Mouse (Mus musculus): ENCODE data around the gene Camk1d. TPM values are rescaled to one million over a fixed set of nuclear protein-coding genes. Genes with fewer than 3 reads are reported as not detected.

Camk1d gene
- polyA plus RNA-seq, 2 experiments = 4.9 to 7.7 TPM

DNA sequence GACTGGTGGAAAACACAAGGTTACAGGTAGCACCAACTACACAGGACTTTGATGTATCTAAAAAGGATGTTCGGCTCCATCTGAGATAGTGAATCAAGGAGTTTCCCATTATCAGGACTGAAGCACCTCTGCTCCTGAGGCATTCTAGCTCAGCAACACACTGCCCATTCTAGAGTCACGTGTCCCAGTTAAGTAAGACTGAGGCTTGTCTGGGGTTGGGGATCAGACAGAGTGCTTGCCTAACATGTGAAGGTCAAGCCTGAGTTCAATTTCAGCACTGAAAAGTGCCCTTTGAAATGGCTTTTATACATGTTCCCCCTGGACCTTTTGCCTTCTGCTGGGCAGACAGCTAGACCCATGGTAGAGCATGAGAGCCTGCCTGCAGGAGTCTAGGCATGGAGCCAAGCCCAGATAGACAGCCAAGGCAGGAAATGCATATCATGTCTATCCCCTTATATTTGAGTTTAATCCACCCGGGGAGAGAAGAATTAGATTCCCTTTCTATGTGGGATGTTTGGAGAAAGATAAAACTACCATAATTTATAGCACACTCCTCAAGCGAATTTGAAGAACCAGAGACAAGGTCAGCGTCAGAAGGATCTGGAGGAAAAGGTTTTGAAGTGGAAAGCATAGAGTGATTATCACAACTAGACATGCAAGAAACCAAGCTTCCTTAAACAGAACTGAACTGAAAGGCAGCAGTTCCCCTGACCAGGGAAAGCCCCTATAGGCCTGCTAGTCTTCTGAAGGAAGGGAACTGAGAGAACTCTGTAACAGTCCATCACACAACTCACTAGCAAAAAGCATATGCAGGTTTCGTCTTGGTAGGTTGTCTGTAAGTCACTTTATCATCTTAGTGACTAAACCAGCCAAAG is 296.9 kb downstream of the Camk1d start:
- TF ChIP-seq POLR2A (IDR thresholded peaks at IDR 0.05; ENCODE audit: borderline replicate concordance, extremely low read depth, insufficient read depth, insufficient read length) = no peak
- DNase-seq (ENCODE audit: low spot score) = peak; percentile 25
- Histone ChIP-seq H3K36me3 (ENCODE audit: control insufficient read depth, insufficient read depth, low read length) (no peaks in the 10 kb centered on the region), H3K27ac (replicated peaks; ENCODE audit: low read depth, low read length) (no peak overlapping the region), H3K4me3 (replicated peaks; ENCODE audit: low read length) (no peak overlapping the region), H3K9ac (ENCODE audit: low read depth, low read length, severe bottlenecking) (no peak overlapping the region), H3K4me2 (replicated peaks; ENCODE audit: low read depth, low read length, severe bottlenecking) (no peak overlapping the region), H3K27me3 (ENCODE audit: control insufficient read depth, insufficient read depth, low read length) (no peaks in the 10 kb centered on the region), H3K9me3 (ENCODE audit: control insufficient read depth, low read length) (no peaks in the 10 kb centered on the region), H3K4me1 (ENCODE audit: control insufficient read depth, insufficient read depth, low read length) (0 out of 2 replicates have a peak, but pooled peaks cover 2% of the 10 kb centered on the region)
- WGBS = 68% methylated on average over 6 of the region's 6 CpGs
- ATAC-seq (ENCODE audit: low FRiP score, low read depth) = no peak

DNA sequence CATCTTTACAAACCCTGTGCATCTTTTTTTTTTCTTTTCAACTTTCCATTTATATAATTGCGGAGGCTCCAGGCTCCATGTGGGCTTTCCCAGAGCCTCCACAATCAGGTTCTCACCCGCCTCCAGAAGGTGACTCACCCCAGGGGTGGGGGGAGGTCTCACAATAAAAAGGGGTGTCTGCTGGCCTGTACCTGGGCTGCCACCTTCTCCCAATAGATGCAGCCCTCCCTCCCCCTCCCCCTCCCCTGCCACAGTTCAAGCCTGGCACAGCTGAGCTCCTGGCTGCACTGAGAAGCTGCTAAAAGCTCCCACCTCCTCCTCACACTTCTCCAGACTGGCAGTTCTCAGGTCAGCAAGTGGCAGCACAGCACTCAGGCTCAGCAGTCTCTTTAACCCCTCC is 302.5 kb downstream of the Camk1d start:
- WGBS = 36% methylated on average over 2 of the region's 2 CpGs
- no peaks in the 10 kb centered on the region for H3K4me1 ChIP-seq (ENCODE audit: control insufficient read depth, insufficient read depth, low read length)
- no peak overlapping the region for H3K4me2 ChIP-seq (replicated peaks; ENCODE audit: low read depth, low read length, severe bottlenecking)
- ATAC-seq (ENCODE audit: low FRiP score, low read depth) (no peak), DNase-seq (ENCODE audit: low spot score) (no peak)
- no peaks in the 10 kb centered on the region for H3K36me3 ChIP-seq (ENCODE audit: control insufficient read depth, insufficient read depth, low read length)
- no peaks in the 10 kb centered on the region for H3K9me3 ChIP-seq (ENCODE audit: control insufficient read depth, low read length)
- H3K4me3 ChIP-seq (replicated peaks; ENCODE audit: low read length) = no peak overlapping the region
- H3K27me3 ChIP-seq (ENCODE audit: control insufficient read depth, insufficient read depth, low read length) = no peaks in the 10 kb centered on the region
- H3K9ac ChIP-seq (ENCODE audit: low read depth, low read length, severe bottlenecking) = no peak overlapping the region
- no peak overlapping the region for H3K27ac ChIP-seq (replicated peaks; ENCODE audit: low read depth, low read length)
- no peak for TF ChIP-seq POLR2A (IDR thresholded peaks at IDR 0.05; ENCODE audit: borderline replicate concordance, extremely low read depth, insufficient read depth, insufficient read length)

DNA sequence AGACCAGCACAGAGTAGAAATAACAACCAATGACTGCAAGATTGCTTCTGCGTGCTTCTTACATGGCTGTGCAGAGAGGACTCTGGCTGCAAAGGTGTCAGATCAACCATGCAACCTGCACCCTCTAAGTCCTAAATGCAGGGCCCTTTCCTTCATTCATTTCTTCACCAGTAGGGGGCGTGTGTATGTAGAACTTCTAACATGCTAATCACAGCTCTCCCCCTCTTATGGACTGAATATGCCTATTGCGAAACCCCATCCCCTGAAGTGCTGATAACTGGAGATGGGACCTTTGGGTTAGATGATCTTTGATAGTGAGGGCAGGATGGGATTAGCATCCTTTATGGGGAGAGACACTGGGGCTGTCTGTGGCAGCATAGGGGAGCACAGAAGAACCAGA is 310.5 kb downstream of the Camk1d start:
- DNase-seq (ENCODE audit: low spot score) (no peak), ATAC-seq (ENCODE audit: low FRiP score, low read depth) (no peak)
- 63% methylated on average over 3 of the region's 3 CpGs for WGBS
- Histone ChIP-seq H3K4me2 (replicated peaks; ENCODE audit: low read depth, low read length, severe bottlenecking) (no peak overlapping the region), H3K4me3 (replicated peaks; ENCODE audit: low read length) (no peak overlapping the region), H3K27ac (replicated peaks; ENCODE audit: low read depth, low read length) (no peak overlapping the region), H3K4me1 (ENCODE audit: control insufficient read depth, insufficient read depth, low read length) (no peaks in the 10 kb centered on the region), H3K36me3 (ENCODE audit: control insufficient read depth, insufficient read depth, low read length) (no peaks in the 10 kb centered on the region), H3K9me3 (ENCODE audit: control insufficient read depth, low read length) (no peaks in the 10 kb centered on the region), H3K27me3 (ENCODE audit: control insufficient read depth, insufficient read depth, low read length) (no peaks in the 10 kb centered on the region), H3K9ac (ENCODE audit: low read depth, low read length, severe bottlenecking) (no peak overlapping the region)
- TF ChIP-seq POLR2A (IDR thresholded peaks at IDR 0.05; ENCODE audit: borderline replicate concordance, extremely low read depth, insufficient read depth, insufficient read length) = no peak

DNA sequence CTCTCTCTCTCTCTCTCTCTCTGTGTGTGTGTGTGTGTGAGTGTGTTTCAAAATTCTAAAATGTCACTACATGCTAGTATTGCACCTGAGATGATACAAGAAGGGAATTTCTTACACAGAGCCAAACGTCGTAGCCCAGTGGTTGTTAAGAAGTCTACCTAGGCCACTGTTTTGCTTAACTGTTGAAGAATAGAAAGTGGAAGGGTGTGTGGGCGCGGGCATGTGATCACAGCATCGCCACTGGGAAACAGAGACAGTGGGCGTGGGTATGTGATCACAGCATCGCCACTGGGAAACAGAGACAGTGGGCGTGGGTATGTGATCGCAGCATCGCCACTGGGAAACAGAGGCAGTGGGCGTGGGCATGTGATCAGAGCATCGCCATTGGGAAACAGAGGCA is 312.3 kb downstream of the Camk1d start:
- no peak for DNase-seq (ENCODE audit: low spot score)
- ATAC-seq (ENCODE audit: low FRiP score, low read depth) = no peak
- Histone ChIP-seq H3K4me1 (ENCODE audit: control insufficient read depth, insufficient read depth, low read length) (no peaks in the 10 kb centered on the region), H3K27ac (replicated peaks; ENCODE audit: low read depth, low read length) (no peak overlapping the region), H3K4me2 (replicated peaks; ENCODE audit: low read depth, low read length, severe bottlenecking) (no peak overlapping the region), H3K36me3 (ENCODE audit: control insufficient read depth, insufficient read depth, low read length) (no peaks in the 10 kb centered on the region), H3K4me3 (replicated peaks; ENCODE audit: low read length) (no peak overlapping the region), H3K9ac (ENCODE audit: low read depth, low read length, severe bottlenecking) (no peak overlapping the region), H3K27me3 (ENCODE audit: control insufficient read depth, insufficient read depth, low read length) (no peaks in the 10 kb centered on the region), H3K9me3 (ENCODE audit: control insufficient read depth, low read length) (no peaks in the 10 kb centered on the region)
- TF ChIP-seq POLR2A (IDR thresholded peaks at IDR 0.05; ENCODE audit: borderline replicate concordance, extremely low read depth, insufficient read depth, insufficient read length) = no peak
- WGBS = 91% methylated on average over 12 of the region's 12 CpGs

DNA sequence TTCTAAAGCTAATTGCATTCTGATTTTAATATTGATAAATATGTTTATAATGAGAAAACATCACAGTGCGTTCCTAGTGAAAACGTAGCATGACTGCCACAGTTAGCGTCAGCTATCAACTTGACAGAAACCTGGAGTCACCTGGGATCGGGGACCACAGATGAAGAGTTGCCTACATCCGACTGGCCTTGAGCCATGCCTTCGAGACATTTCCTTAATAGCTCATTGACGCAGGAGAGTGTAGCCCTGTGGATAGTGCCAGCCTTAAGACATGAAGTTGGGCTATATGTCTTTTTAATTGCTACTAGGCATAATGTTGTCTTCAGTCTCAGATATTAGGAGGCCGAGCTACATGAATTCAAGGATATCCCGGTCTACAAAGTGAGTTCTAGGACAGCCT is 315.8 kb downstream of the Camk1d start:
- no peak for ATAC-seq (ENCODE audit: low FRiP score, low read depth)
- WGBS = 70% methylated on average over 9 of the region's 9 CpGs

More for the DNA sequence above, 315.8 kb downstream of the Camk1d start:
- Histone ChIP-seq H3K4me3 (replicated peaks; ENCODE audit: low read length) (no peak overlapping the region), H3K4me1 (ENCODE audit: control insufficient read depth, insufficient read depth, low read length) (no peaks in the 10 kb centered on the region), H3K9ac (ENCODE audit: low read depth, low read length, severe bottlenecking) (no peak overlapping the region), H3K36me3 (ENCODE audit: control insufficient read depth, insufficient read depth, low read length) (no peaks in the 10 kb centered on the region), H3K27me3 (ENCODE audit: control insufficient read depth, insufficient read depth, low read length) (no peaks in the 10 kb centered on the region), H3K4me2 (replicated peaks; ENCODE audit: low read depth, low read length, severe bottlenecking) (no peak overlapping the region), H3K9me3 (ENCODE audit: control insufficient read depth, low read length) (no peaks in the 10 kb centered on the region), H3K27ac (replicated peaks; ENCODE audit: low read depth, low read length) (no peak overlapping the region)
- TF ChIP-seq POLR2A (IDR thresholded peaks at IDR 0.05; ENCODE audit: borderline replicate concordance, extremely low read depth, insufficient read depth, insufficient read length) = no peak
- DNase-seq (ENCODE audit: low spot score) = no peak

Measured in limb, embryonic 14.5 days (tissue).